In genomic region chr2:25262795-25263622, GRCm38 (mm10) we compare ENCODE assay signal across 8 mouse cellular contexts. TPM values are rescaled to one million over a fixed set of nuclear protein-coding genes. Genes with fewer than 3 reads are reported as not detected.
DNase-seq lines count a peak whose midpoint lies in the region; ATAC-seq and TF ChIP-seq lines count a peak whose summit lies in the region.

No protein-coding gene starts in this region.

- no peak overlapping the region; the same call in 1 of the 2 replicates for H3K27ac ChIP-seq in embryonic facial prominence, embryonic 14.5 days (replicated peaks; ENCODE audit: low read depth, low read length)
- H3K27ac ChIP-seq in lung, postnatal 0 days (ENCODE audit: low read length) = no peak overlapping the region; the same call in 1 of the 2 replicates

- peaks cover 21% of the 10 kb centered on the region for H3K4me1 ChIP-seq in embryonic facial prominence, embryonic 14.5 days (ENCODE audit: control insufficient read depth, insufficient read depth, low read length)
- peaks cover 14% of the 10 kb centered on the region; the same call in 1 of the 2 replicates for H3K4me1 ChIP-seq in lung, postnatal 0 days (ENCODE audit: insufficient read depth, low read depth, low read length)

- H3K4me2 ChIP-seq in embryonic facial prominence, embryonic 14.5 days (ENCODE audit: low read depth, low read length) = peak overlapping the region; percentile 98
- peak overlapping the region; percentile 98 for H3K4me2 ChIP-seq in lung, postnatal 0 days (replicated peaks; ENCODE audit: low read depth, low read length)

- POLR2A ChIA-PET in Patski (lab: Charles Lee) = interaction anchor here (1.7 to 4.3 kb wide), 2 partner anchors 9 to 19 kb away, joined by 3 to 34 read pairs; partner anchors contain the start of genes Anapc2 and Ssna1

- peak; percentile 26 to 35 for DNase-seq in heart, adult 18-20 months
- no peak for DNase-seq in heart, adult 11 months
- DNase-seq in Patski (ENCODE audit: low read depth, low spot score) = no peak
- no peak for DNase-seq in embryonic facial prominence, embryonic 14.5 days (ENCODE audit: low spot score)
- DNase-seq in induced T-regulatory cell, adult 2 months (ENCODE audit: low read depth) = peak; percentile 80
- peak; percentile 46 for DNase-seq in lung, postnatal 0 days (ENCODE audit: low spot score)
- peak; percentile 56 to 65 for DNase-seq in spleen, postnatal 10 days (ENCODE audit: low spot score in 2 of 2)
- no peak for DNase-seq in frontal cortex, adult 2 months (ENCODE audit: extremely low spot score in 1 of 2, low spot score in 1 of 2)

- 0% methylated on average over 37 of the region's 82 CpGs for whole genome bisulfite sequencing in embryonic facial prominence, embryonic 14.5 days
- WGBS in lung, postnatal 0 days = under 1% methylated on average over 78 of the region's 82 CpGs

- CTCF ChIA-PET in Patski (lab: Charles Lee) = no interaction called here

- H3K36me3 ChIP-seq in embryonic facial prominence, embryonic 14.5 days (ENCODE audit: control insufficient read depth, insufficient read depth, low read length) = no peaks in the 10 kb centered on the region
- H3K36me3 ChIP-seq in lung, postnatal 0 days (ENCODE audit: insufficient read depth, low read length) = no peaks in the 10 kb centered on the region

- in situ Hi-C loops in Patski (cut with MboI; ENCODE audit: low pct_unique_long_range_greater_than_20kb) = no loop called here

- no peak for TF ChIP-seq EP300 in lung, postnatal 0 days (IDR thresholded peaks at IDR 0.05)

- H3K9me3 ChIP-seq in embryonic facial prominence, embryonic 14.5 days (ENCODE audit: control insufficient read depth, low read length) = no peaks in the 10 kb centered on the region
- no peaks in the 10 kb centered on the region for H3K9me3 ChIP-seq in lung, postnatal 0 days (ENCODE audit: low read length)

- peak; percentile 15 for ATAC-seq in Patski
- ATAC-seq in embryonic facial prominence, embryonic 14.5 days (ENCODE audit: low read depth) = peak; percentile 1
- peak; percentile 5 for ATAC-seq in lung, postnatal 0 days

- no peak for TF ChIP-seq CTCF in Patski (IDR thresholded peaks at IDR 0.05)
- TF ChIP-seq CTCF in lung, postnatal 0 days (IDR thresholded peaks at IDR 0.05) = no peak; the same call in 1 of the 2 replicates

- no peaks in the 10 kb centered on the region for H3K27me3 ChIP-seq in Patski
- peaks cover 16% of the 10 kb centered on the region for H3K27me3 ChIP-seq in embryonic facial prominence, embryonic 14.5 days (replicated peaks; ENCODE audit: control insufficient read depth, insufficient read depth, low read length)
- H3K27me3 ChIP-seq in lung, postnatal 0 days (replicated peaks; ENCODE audit: insufficient read depth, low read length) = no peaks in the 10 kb centered on the region

- peak overlapping the region; percentile 69 for H3K9ac ChIP-seq in embryonic facial prominence, embryonic 14.5 days (ENCODE audit: low read depth, low read length)
- H3K9ac ChIP-seq in lung, postnatal 0 days (replicated peaks; ENCODE audit: low read depth) = peak overlapping the region; percentile 48

- H3K4me3 ChIP-seq in embryonic facial prominence, embryonic 14.5 days (ENCODE audit: low read depth, low read length) = peak overlapping the region; percentile 75
- peak overlapping the region; percentile 71 for H3K4me3 ChIP-seq in lung, postnatal 0 days (ENCODE audit: low read depth, low read length)

RNA-seq across cellular contexts. Expression of gene Tprn, which starts 0.6 kb away (rescaled TPM):
- total RNA-seq in heart, adult 18-20 months (2021) = 1 to 10 TPM; 7.4 to 7.7 TPM
- polyA plus RNA-seq in Patski (2021) = 110 TPM
- polyA plus RNA-seq in embryonic facial prominence, embryonic 14.5 days (2014; fragmentation: Nextera tagmentation; extraction: Ambion mirVana) = 4.6 and 5.1 TPM in 2 replicates
- polyA plus RNA-seq in lung, postnatal 0 days (2015; fragmentation: Nextera tagmentation; extraction: Ambion mirVana) = 7.2 and 7.4 TPM in 2 replicates
- 13.5 and 18.9 TPM in 2 replicates for polyA plus RNA-seq in frontal cortex, adult 2 months (2012; rRNA removed)

RNA-seq across cellular contexts. Expression of gene Tmem203, which starts 7.8 kb away (rescaled TPM):
- 10 to 100 TPM; 14.8 to 15.2 TPM for total RNA-seq in heart, adult 18-20 months (2021)
- polyA plus RNA-seq in Patski (2021) = 26.3 TPM
- 16.1 and 16.6 TPM in 2 replicates for polyA plus RNA-seq in embryonic facial prominence, embryonic 14.5 days (2014; fragmentation: Nextera tagmentation; extraction: Ambion mirVana)
- 43.2 and 44.9 TPM in 2 replicates for polyA plus RNA-seq in lung, postnatal 0 days (2015; fragmentation: Nextera tagmentation; extraction: Ambion mirVana)
- polyA plus RNA-seq in frontal cortex, adult 2 months (2012; rRNA removed) = 29.8 and 31.1 TPM in 2 replicates

RNA-seq across cellular contexts. Expression of gene Ssna1, which starts 9.2 kb away (rescaled TPM):
- total RNA-seq in heart, adult 18-20 months (2021) = 10 to 100 TPM; 38.2 to 42.6 TPM
- polyA plus RNA-seq in Patski (2021) = 75.4 TPM
- 227 and 240 TPM in 2 replicates for polyA plus RNA-seq in embryonic facial prominence, embryonic 14.5 days (2014; fragmentation: Nextera tagmentation; extraction: Ambion mirVana)
- polyA plus RNA-seq in lung, postnatal 0 days (2015; fragmentation: Nextera tagmentation; extraction: Ambion mirVana) = 146 and 173 TPM in 2 replicates
- 75.4 and 86.0 TPM in 2 replicates for polyA plus RNA-seq in frontal cortex, adult 2 months (2012; rRNA removed)

RNA-seq across cellular contexts. Expression of gene Anapc2, which starts 9.3 kb away (rescaled TPM):
- 10 to 100 TPM; 35.3 to 38.8 TPM for total RNA-seq in heart, adult 18-20 months (2021)
- polyA plus RNA-seq in Patski (2021) = 99.7 TPM
- 104 and 113 TPM in 2 replicates for polyA plus RNA-seq in embryonic facial prominence, embryonic 14.5 days (2014; fragmentation: Nextera tagmentation; extraction: Ambion mirVana)
- 88.4 and 89.0 TPM in 2 replicates for polyA plus RNA-seq in lung, postnatal 0 days (2015; fragmentation: Nextera tagmentation; extraction: Ambion mirVana)
- 69.9 and 79.0 TPM in 2 replicates for polyA plus RNA-seq in frontal cortex, adult 2 months (2012; rRNA removed)

RNA-seq across cellular contexts. Expression of gene AL732309.1, which starts 16.3 kb away (rescaled TPM):
- 1 to 10 TPM; 1.9 to 2.4 TPM for total RNA-seq in heart, adult 18-20 months (2021)
- polyA plus RNA-seq in Patski (2021) = 5.0 TPM
- polyA plus RNA-seq in embryonic facial prominence, embryonic 14.5 days (2014; fragmentation: Nextera tagmentation; extraction: Ambion mirVana) = 4.5 and 6.1 TPM in 2 replicates
- 4.1 and 4.3 TPM in 2 replicates for polyA plus RNA-seq in lung, postnatal 0 days (2015; fragmentation: Nextera tagmentation; extraction: Ambion mirVana)
- polyA plus RNA-seq in frontal cortex, adult 2 months (2012; rRNA removed) = 15.8 and 16.4 TPM in 2 replicates

Comparison
In these comparisons a context has a peak if more than half of its experiments do, and no peak if none do; other contexts are left out.
1. DNase-seq: peak in heart, adult 18-20 months (2 of 2), induced T-regulatory cell, adult 2 months (single experiment), lung, postnatal 0 days (single experiment) and spleen, postnatal 10 days (2 of 2); none in heart, adult 11 months (single experiment), Patski (single experiment), embryonic facial prominence, embryonic 14.5 days (single experiment) and frontal cortex, adult 2 months (0 of 2).
2. Peak in every context shown above with its lines, with median percentiles within 50 percentile points of each other: ATAC-seq.